Mouse (Mus musculus) liver, adult 2 months (tissue): ENCODE data around the gene Tigd3. TPM values are rescaled to one million over a fixed set of nuclear protein-coding genes. Genes with fewer than 3 reads are reported as not detected.
"Not testable (repeated sequence)": the region's sequence is repeated elsewhere in the genome, so short reads cannot be mapped to it uniquely, and the experiment has no call there.

Source experiments
- DNase-seq: peaks from one replicate; pipeline ENCODE4 v3.0.0-alpha.2; 2011; ENCODE audit warnings: low read depth, low spot score; ENCODE audit errors: extremely low read depth
- H3K27ac ChIP-seq: fragments of 200-500 bp; replicated peaks from 2 replicates; pipeline ENCODE4 v1.5.1; 2012; ENCODE audit warnings: low read depth, mild to moderate bottlenecking, control low read depth, inconsistent platforms, low read length; ENCODE audit not compliant: insufficient read depth
- H3K27me3 ChIP-seq: fragments of 200-500 bp; 2 replicates; pipeline ENCODE4 v1.6.1; 2012; ENCODE audit warnings: mild to moderate bottlenecking, moderate library complexity, low read length, inconsistent platforms; ENCODE audit not compliant: control insufficient read depth, insufficient read depth
- H3K36me3 ChIP-seq: fragments of 200-500 bp; 2 replicates; pipeline ENCODE4 v1.6.1; 2012; ENCODE audit warnings: low read length, inconsistent platforms; ENCODE audit not compliant: control insufficient read depth, insufficient read depth
- H3K4me1 ChIP-seq: fragments of 200-500 bp; 2 replicates; pipeline ENCODE4 v1.6.1; 2011; ENCODE audit warnings: low read length; ENCODE audit not compliant: control insufficient read depth, insufficient read depth
- H3K4me3 ChIP-seq: fragments of 200-500 bp; 2 replicates; pipeline ENCODE4 v1.5.1; 2011; ENCODE audit warnings: low read depth, mild to moderate bottlenecking, control low read depth, low read length, moderate library complexity; ENCODE audit not compliant: insufficient read depth
- H3K79me2 ChIP-seq: fragments of 200-500 bp; 2 replicates; pipeline ENCODE4 v1.6.1; 2012; ENCODE audit warnings: inconsistent platforms, mild to moderate bottlenecking, low read length, moderate library complexity; ENCODE audit not compliant: control insufficient read depth, insufficient read depth
- H3K9ac ChIP-seq: fragments of 200-500 bp; 2 replicates; pipeline ENCODE4 v1.6.1; 2012; ENCODE audit warnings: low read depth, mild to moderate bottlenecking, control low read depth, inconsistent platforms, low read length
- CTCF ChIP-seq: fragments of 200-500 bp; IDR thresholded peaks from 2 replicates; pipeline ENCODE4 v1.5.1; 2011; ENCODE audit warnings: low read depth, low read length, control low read depth
- POLR2A ChIP-seq: fragments of 200-500 bp; IDR thresholded peaks from 2 replicates; pipeline ENCODE4 v1.6.1; 2011; ENCODE audit warnings: low read length, control low read depth; ENCODE audit not compliant: insufficient read depth; ENCODE audit errors: extremely low read depth
- WGBS: fragments of 180-500 bp; shearing (Covaris S2); methylation state at CpG from one replicate; pipeline ENCODE4 v1.1.7; 2018; 5-methylcytosine and 5-hydroxymethylcytosine counted together
- polyA plus RNA-seq: library from polyadenylated mRNA; depleted of rRNA; stranded (reverse); fragments of >200 nt; gene quantifications from 2 replicates; pipeline ENCODE4 v1.2.3, GENCODE M21; 2012
- total RNA-seq: library from RNA; depleted of rRNA; stranded (reverse); fragments of >200 nt; gene quantifications from 2 replicates; pipeline ENCODE4 v1.2.3, GENCODE M21; 2014

The Tigd3 gene
- total and polyA plus RNA-seq, 2 experiments: 0.18 to 0.24 TPM

DNA sequence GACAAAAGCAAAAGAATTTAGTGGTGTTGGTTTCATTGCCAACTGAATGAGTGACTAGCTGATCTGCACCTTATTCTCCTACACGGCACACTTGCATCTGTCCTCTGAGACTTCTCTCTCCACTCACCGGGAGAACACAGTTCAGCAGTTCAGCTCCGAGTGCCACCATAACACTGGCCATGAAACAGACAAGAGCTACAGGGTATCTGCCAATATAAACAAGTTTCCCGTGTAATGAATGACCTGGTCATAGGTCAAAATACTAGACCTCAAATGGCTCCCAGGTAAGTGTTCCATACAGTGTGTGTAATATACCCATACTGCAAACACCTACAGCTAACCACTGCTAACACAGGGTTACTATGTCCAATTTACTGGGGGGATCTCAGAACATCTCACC lies 4.7 kb downstream of the Tigd3 start:
- H3K4me1 ChIP-seq: peaks cover 19% of the 10 kb centered on the region
- no peaks in the 10 kb centered on the region for H3K79me2 ChIP-seq
- peak; percentile 97 for DNase-seq

DNA sequence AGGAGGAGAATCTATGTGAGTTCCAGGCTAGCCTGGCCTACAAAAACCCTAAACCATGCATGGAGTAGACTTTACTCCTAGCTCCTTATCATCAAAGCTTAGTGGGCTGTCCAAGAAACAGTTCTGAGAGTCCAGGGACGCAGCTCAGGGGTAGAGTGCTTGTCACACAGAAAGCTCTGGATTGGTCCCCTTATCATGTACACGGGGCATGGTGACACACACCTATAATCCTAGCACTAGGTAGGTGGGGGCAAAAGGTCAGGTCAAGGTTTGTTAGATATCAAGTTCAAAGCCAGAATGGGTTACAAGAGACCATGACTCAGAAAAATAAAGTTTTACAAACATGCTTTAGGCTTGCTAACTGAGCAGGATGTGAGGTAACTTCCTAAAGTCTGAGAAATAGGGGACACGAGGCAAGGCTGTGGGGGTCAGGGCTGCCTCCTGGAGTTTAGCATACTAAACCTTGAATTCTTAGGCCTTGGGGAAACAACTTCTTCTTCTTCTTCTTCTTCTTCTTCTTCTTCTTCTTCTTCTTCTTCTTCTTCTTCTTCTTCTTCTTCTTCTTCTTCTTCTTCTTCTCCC lies 6.6 kb downstream of the Tigd3 start:
- no peak overlapping the region for H3K9ac ChIP-seq
- H3K36me3 ChIP-seq: peaks cover 4% of the 10 kb centered on the region; the same call in 1 of the 2 replicates
- 20% methylated on average over 3 of the region's 3 CpGs for WGBS
- H3K4me1 ChIP-seq: peaks cover 18% of the 10 kb centered on the region
- no peaks in the 10 kb centered on the region for H3K79me2 ChIP-seq
- no peak overlapping the region for H3K4me3 ChIP-seq
- H3K27ac ChIP-seq: no peak overlapping the region
- no peaks in the 10 kb centered on the region for H3K27me3 ChIP-seq
- no peak for TF ChIP-seq POLR2A
- peak; percentile 80 for DNase-seq

More for the DNA sequence above, 4.7 kb downstream of the Tigd3 start:
- H3K27ac ChIP-seq: no peak overlapping the region
- H3K4me3 ChIP-seq: no peak overlapping the region
- no peak for TF ChIP-seq POLR2A
- no peak for TF ChIP-seq CTCF
- WGBS: 14% methylated on average over 4 of the region's 4 CpGs
- H3K36me3 ChIP-seq: no peaks in the 10 kb centered on the region
- no peaks in the 10 kb centered on the region for H3K27me3 ChIP-seq
- no peak overlapping the region for H3K9ac ChIP-seq

DNA sequence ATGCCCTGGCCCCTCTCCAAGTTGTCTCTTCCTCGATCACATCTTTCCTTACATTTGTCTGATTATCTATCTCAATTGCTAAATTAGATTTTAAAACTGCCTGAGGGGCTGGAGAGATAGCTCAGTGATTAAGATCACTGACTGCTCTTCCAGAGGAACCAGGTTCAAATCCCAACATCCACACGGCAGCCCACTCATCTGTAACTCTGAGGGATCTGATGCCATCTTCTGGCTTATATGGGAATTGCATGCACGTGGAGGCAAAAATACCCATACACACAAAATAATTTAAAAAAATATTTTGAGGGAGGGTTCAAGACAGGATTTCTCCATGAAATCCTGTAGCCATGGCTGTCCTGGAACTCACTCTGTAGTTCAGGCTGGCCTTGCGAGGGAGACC lies 8.1 kb downstream of the Tigd3 start:
- no peak overlapping the region for H3K27ac ChIP-seq

DNA sequence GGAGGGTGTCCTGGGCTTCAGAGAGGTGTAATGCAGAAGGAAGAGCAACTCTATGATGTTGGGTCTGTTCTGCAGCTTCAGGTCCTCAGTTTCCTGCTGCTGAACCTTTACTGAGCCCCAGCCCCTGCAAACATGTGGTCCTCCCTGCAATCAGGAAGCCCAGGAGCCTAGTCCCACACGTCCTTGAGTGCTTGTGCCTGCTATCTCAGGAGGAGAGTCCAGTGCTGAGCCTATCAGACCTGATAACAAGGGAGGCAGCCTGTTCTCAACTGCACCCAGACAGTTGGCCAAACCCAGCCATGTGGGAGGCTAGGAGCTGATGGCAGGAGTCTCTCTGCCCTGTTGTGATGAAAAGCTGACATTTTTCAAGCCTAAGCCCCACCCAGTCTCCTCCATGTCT lies 10.0 kb downstream of the Tigd3 start:
- Histone ChIP-seq H3K27me3 (no peaks in the 10 kb centered on the region), H3K9ac (no peak overlapping the region), H3K4me3 (no peak overlapping the region), H3K4me1 (peaks cover 32% of the 10 kb centered on the region), H3K79me2 (peaks cover 11% of the 10 kb centered on the region; the same call in 1 of the 2 replicates), H3K27ac (no peak overlapping the region), H3K36me3 (peaks cover 4% of the 10 kb centered on the region; the same call in 1 of the 2 replicates)
- no peak for DNase-seq
- 77% methylated on average over 1 of the region's 1 CpGs for WGBS
- TF ChIP-seq POLR2A: no peak
- TF ChIP-seq CTCF: no peak

More for the DNA sequence above, 8.1 kb downstream of the Tigd3 start:
- Histone ChIP-seq H3K4me1 (peaks cover 20% of the 10 kb centered on the region), H3K27me3 (no peaks in the 10 kb centered on the region), H3K4me3 (no peak overlapping the region), H3K36me3 (peaks cover 4% of the 10 kb centered on the region; the same call in 1 of the 2 replicates), H3K9ac (no peak overlapping the region), H3K79me2 (no peaks in the 10 kb centered on the region)
- 77% methylated on average over 4 of the region's 4 CpGs for WGBS
- DNase-seq: no peak
- 0 out of 2 replicates have a peak, but pooled peaks have one; percentile 11 for TF ChIP-seq CTCF
- no peak for TF ChIP-seq POLR2A

DNA sequence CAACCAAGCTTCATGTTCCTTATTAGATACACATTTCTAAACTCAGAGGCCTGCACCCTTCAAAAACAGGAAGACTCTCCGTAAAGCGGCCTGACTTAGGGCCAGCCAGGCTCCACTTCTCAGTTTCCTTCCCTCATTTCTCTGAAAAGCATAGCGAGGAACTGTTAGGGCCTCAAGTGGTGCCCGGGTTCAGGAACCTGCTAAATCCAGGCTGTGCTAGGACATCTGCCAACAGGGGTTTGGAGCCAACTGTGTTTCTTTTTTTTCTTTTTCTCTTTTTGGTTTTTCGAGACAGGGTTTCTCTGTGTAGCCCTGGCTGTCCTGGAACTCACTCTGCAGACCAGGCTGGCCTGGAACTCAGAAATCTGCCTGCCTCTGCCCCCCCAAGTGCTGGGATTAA lies 11.9 kb downstream of the Tigd3 start:
- H3K27ac ChIP-seq: not testable (repeated sequence)

DNA sequence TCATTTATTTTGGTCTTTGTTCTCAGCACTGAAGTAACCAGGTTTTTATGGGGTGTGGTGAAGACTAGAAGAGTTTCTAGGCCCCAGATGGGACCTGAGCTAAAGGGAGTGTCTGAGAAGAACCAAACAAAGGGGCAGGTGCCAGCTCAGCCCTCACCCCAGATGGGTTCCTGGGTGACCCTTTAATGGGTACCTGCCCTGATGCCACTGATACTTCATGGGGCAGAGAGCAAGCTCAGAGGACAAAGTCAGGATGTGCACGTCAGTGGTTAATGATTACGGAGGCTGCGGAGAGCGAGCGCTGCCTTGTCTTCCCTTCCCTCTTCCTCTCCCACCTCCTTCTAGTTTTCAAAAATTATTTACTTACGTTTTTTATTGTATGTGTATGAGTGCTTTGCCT lies 12.8 kb downstream of the Tigd3 start:
- H3K27ac ChIP-seq: peak overlapping the region; percentile 66
- H3K9ac ChIP-seq: no peak overlapping the region
- peaks cover 4% of the 10 kb centered on the region; the same call in 1 of the 2 replicates for H3K36me3 ChIP-seq
- DNase-seq: peak; percentile 87
- WGBS: 39% methylated on average over 6 of the region's 6 CpGs
- H3K27me3 ChIP-seq: no peaks in the 10 kb centered on the region
- no peak for TF ChIP-seq CTCF
- TF ChIP-seq POLR2A: no peak
- peaks cover 27% of the 10 kb centered on the region for H3K4me1 ChIP-seq
- H3K79me2 ChIP-seq: peaks cover 12% of the 10 kb centered on the region; the same call in 1 of the 2 replicates
- no peak overlapping the region for H3K4me3 ChIP-seq

More for the DNA sequence above, 11.9 kb downstream of the Tigd3 start:
- peaks cover 31% of the 10 kb centered on the region for H3K4me1 ChIP-seq
- WGBS: 38% methylated on average over 5 of the region's 5 CpGs
- H3K36me3 ChIP-seq, H3K27me3 ChIP-seq, H3K4me3 ChIP-seq, H3K9ac ChIP-seq: not testable (repeated sequence)
- peak; percentile 61 for DNase-seq
- peaks cover 12% of the 10 kb centered on the region; the same call in 1 of the 2 replicates for H3K79me2 ChIP-seq
